Mouse (Mus musculus) ES-CJ7 (cell line): ENCODE data around the gene Vmn1r44.
"Not testable (repeated sequence)": the region's sequence is repeated elsewhere in the genome, so short reads cannot be mapped to it uniquely, and the experiment has no call there.

Source experiments
- DNase-seq: peaks from one replicate; pipeline ENCODE4 v3.0.0; 2011; ENCODE audit warnings: low read depth, low spot score

Gene Vmn1r44

DNA sequence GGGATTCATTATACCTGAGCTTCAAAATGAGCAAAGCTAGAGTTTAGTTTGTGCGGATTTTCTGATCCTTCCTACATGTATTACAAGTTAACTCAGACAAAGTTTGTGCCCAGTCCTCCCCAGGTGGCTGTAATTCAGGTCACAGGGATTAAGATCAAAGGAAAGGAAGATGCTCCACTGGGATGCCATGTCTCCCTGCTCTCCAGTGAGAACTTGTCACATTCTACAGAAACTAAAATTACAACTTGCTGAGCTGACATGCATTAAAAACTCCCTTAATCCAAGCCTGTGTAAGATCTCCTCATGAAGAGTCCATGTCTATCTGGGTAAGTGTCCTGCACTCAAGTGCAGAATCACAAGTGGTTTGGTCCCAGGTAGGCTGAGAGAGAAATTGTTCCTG is at the start of gene Vmn1r44:
Vmn1r44 (plus strand) TSS at position 301 of the 400 bp plus-strand sequence.
- no peak for DNase-seq

DNA sequence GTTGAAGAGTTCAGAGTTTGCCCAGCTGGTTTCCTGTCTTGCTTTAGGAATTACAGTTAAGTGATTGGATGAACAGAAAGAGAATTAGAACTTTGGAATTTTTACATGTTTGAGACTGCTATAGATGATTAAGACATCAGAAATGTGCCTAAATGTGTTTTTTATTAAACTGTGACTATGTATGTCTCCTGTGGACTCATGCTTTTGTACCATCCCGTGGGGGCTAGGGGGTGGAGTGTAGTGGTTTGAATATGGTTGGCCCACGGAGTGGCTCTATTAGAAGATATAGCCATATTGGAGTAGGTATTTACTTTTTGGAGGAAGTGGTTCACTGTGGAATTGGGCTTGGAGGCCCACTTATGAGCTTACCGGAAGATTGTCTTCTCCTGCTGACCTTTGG is 25.9 kb upstream of the Vmn1r44 start:
- no peak for DNase-seq

DNA sequence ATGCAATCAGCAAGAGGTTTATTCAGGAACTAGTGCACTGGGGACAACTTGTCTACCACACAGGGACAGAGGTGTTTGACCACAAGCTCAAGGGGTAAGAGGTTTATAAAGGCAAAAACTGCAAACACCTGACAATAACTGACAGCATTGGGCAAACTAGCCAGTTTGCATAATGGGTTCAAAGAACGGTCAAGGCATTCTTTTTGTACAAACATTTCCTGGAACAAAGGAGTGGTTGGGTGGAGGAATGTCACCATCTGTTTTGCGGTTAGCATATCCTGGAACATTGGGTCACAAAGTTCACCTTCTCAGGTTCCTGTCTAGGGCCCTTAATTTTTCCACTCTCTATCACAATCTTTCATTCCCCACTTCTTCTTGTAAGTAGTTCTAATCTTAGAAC is 23.6 kb upstream of the Vmn1r44 start:
- DNase-seq = peak; percentile 82

DNA sequence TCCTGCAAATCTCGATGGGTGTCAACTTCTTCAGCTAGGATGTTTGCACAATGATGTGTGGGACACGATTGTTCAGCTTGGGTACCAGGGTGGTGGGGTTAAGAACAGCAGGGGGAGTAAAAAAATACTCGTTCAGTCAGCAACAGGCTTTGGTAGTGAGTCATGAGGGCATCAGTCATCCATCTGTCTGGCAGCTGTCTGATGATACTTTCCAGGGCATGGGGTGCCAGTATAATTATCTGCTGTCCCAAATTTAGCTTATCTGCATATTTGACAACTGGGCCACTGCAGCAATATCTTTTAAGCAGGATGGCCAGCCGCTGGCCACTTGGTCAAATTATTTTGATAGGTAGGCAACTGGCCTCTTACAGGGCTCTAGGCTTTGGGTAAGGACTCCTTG is 19.7 kb upstream of the Vmn1r44 start:
- no peak for DNase-seq

DNA sequence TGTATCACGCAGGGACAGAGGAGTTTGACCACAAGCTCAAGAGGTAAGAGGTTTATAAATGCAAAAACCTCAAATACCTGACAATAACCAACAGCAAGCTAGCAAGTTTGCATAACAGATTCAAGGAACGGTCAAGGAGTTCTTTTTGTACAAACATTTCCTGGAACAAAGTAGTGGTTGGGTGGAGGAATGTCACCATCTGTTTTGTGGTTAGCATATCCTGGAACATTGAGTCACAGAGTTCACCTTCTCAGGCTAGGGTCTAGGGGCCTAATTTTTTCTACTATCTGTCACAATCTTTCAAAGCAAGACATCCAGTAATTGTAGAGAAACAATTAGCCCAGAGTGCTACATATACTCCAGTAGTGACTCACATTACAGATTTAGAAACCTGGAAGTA is 16.2 kb upstream of the Vmn1r44 start:
- peak; percentile 31 for DNase-seq

DNA sequence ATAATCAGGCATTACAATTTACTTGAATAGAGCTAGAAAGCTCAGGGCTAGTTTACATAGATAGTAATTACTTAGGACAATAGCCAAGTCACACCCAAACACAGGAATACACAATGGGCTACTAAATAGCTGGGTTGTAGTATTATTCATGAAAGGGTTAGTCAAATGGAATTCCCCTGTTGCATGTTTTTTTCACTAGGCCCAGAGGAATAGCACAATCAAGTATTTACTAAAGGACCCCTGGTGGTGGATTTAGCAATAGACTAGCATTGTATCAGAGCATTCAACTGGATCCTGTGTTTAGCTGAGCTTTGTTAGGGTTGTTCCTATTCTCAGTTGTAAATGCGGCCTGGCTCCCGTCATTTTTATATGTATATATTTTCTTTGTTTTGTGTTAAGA is 15.5 kb upstream of the Vmn1r44 start:
- peak; percentile 25 for DNase-seq

DNA sequence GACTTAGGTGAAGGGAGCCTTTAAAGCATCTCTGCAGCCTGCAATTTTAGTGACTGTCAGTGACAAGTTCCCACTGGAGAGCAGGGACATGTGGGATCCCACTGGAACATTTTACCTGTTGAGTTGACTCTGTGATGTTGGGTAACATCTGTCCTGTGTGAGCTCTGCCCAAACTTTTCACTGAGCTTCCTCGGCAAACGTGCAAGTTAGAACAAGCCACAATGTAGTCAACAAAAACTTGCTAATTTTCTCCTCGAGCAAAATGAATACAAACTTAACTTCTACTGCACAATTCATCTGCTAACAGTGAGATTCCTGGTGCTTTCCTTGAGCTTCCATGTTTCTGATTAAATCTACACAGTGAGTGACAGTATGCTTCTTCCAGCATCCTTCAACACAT is 7.1 kb upstream of the Vmn1r44 start, which contains the start of the genes Vmn1r42 and Vmn1r43:
Vmn1r42 (minus strand) TSS at position 101 of the 400 bp plus-strand sequence.
Vmn1r43 (minus strand) TSS at position 101 of the 400 bp plus-strand sequence.
- not testable (repeated sequence) for DNase-seq

DNA sequence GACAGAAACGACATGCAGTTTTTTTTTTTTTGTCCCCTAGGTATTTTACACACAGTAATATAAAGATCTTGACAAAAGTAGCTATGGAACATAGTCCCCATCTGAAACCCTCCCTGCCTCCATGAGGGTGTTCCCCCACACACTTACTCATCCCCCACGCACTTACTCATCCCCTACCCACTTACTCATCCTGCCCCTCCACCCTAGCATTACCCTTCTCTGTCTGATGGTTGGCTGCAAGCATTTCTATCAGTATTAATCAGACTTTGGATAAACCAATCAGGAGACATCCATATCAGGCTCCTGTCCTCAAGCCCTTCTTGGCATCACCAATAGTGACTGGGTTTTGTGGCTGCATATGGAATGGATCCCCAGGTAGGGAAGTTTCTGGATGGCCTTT is 6.5 kb upstream of the Vmn1r44 start:
- no peak for DNase-seq

DNA sequence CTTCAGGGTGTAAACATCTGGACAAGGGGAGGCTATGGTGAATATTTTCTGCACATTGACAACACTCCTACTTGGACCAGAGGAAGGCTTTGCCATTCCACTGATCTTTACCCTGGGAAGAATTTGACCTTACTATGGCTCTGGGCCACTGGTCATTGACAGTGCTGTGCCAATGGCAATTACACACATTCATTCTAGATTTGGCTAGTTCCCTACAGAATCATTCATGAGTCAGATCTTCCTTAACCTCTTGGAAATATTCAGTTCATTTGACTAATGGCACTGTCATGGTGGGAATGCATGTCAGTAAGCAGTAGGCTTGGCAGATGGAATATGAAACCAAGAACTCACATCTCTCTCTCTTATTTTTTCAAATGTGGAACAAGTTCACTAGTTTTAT is 2.6 kb upstream of the Vmn1r44 start:
- no peak for DNase-seq

DNA sequence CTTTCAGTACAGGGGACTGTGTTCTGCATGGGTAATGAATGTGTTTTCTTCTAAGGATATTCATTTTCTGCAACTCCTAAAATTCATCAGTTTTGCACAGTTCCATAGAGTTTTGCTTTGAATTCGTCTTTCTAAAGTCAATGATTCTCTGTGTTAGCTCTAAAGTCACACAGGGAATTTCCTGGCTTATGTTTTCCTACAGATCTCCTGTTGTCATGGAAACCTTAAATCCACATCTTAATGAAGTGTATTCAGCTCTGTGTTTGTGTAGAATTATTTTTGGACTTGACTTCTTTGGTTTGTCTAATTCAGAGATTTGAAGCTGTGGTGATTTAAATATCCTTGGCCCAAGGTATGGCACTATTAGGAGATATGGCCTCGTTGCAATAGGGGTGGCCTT is 352 bp downstream of the Vmn1r44 start:
- DNase-seq = no peak

DNA sequence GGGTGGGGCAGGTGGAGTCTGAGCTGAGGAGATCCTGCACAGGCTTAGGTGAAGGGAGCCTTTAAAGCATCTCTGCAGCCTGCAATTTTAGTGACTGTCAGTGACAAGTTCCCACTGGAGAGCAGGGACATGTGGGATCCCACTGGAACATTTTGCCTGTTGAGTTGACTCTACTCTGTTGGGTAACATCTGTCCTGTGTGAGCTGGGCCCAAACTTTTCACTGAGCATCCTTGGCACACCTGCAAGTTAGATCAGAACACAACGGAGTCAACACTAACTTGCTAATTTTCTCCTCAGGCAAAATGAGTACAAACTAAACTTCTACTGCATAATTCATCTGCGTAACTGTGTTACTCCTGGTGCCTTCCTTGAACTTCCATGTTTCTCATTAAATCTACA is 57.0 kb downstream of the Vmn1r44 start, which contains the start of gene Vmn1r45:
Vmn1r45 (minus strand) TSS at position 101 of the 400 bp plus-strand sequence.
- not testable (repeated sequence) for DNase-seq

DNA sequence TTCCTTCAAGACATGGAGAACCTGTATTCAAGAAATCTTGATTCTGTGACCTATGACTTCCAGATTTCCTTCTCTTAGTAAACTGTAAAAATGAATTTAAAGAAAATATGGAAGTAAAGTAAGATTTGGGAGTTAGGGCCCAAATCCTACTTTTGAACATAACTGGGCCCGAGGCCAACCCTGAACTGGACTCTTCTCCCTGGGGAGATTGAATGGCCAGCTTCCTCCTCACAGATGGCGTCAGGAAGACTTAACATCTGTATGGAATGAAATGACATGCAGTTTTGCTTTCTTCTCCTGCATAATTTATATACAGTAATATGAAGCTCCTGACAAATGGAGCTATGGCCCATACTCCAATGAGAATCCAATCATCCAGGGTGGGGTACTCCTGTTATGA is 57.5 kb downstream of the Vmn1r44 start:
- no peak for DNase-seq
